Mouse (Mus musculus): ENCODE measurements around the gene Creld2.
A peak's percentile ranks its signal among the peaks of the same experiment; 100 is the strongest.
"Not testable (repeated sequence)": the region's sequence is repeated elsewhere in the genome, so short reads cannot be mapped to it uniquely, and the experiment has no call there.

The Creld2 gene

GRCm38 (mm10) chr15:88819026-88819905 is at the start of gene Creld2, which contains the start of gene Alg12:
TSS of gene Creld2 (plus strand) at chr15:88819646.
TSS of gene Alg12 (minus strand) at chr15:88819318.
- peak; percentile 99 for DNase-seq (ENCODE audit: low read depth, low spot score)

DNA sequence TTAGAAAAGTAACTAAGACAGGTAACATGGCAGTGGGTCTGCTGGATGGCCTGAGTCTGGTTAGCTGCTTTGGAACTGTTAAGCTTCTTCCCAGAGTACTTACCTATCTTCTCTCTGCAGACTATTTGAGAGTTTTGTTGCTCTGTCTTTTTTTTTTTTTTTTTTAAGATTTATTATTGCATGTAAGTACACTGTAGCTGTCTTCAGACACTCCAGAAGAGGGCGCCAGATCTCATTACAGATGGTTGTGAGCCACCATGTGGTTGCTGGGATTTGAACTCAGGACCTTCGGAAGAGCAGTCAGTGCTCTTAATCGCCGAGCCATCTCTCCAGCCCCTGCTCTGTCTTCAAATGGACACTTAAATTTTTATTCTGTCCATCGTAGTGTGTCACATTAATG is 44.8 kb upstream of the Creld2 start:
- not testable (repeated sequence) for DNase-seq (ENCODE audit: low read depth, low spot score)

GRCm38 (mm10) chr15:88792140-88792850 is 27.2 kb upstream of the Creld2 start:
- DNase-seq (ENCODE audit: low read depth, low spot score): no peak

- DNase-seq (ENCODE audit: low read depth, low spot score): not testable (repeated sequence)
These were observed 24.7 kb upstream of the Creld2 start for GRCm38 (mm10) chr15:88794729-88795128.

GRCm38 (mm10) chr15:88799950-88800371 is 19.5 kb upstream of the Creld2 start:
- no peak for DNase-seq (ENCODE audit: low read depth, low spot score)

DNA sequence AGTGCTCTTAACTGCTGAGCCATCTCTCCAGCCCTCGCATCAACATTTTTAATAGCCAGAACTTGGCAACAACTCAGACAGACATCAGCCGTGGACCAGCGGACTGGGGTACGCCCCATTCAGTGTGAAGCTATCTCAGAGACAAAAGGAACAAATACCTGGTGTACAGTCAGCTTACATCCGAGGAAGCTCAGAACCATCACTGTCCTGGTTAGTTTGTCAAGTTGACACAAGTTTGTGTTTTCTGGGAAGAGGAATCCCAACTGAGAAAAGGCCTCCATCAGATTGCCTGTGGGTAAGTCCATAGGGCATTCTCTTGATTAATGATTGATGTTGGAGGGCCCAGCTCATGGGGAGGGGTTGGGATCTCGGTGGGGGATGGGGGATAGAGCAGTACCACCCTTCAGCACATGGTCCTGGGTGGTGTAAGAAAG is 18.5 kb upstream of the Creld2 start:
- DNase-seq (ENCODE audit: low read depth, low spot score): no peak

- no peak for DNase-seq (ENCODE audit: low read depth, low spot score)
These were observed 17.5 kb upstream of the Creld2 start for GRCm38 (mm10) chr15:88801903-88802302.

- no peak for DNase-seq (ENCODE audit: low read depth, low spot score)
These were observed 17.1 kb upstream of the Creld2 start for GRCm38 (mm10) chr15:88802348-88802747.

GRCm38 (mm10) chr15:88808121-88808520 is 11.3 kb upstream of the Creld2 start:
- no peak for DNase-seq (ENCODE audit: low read depth, low spot score)

- DNase-seq (ENCODE audit: low read depth, low spot score): no peak
These were observed 9.1 kb upstream of the Creld2 start for GRCm38 (mm10) chr15:88810369-88810768.

- no peak for DNase-seq (ENCODE audit: low read depth, low spot score)
These were observed 6.2 kb upstream of the Creld2 start for GRCm38 (mm10) chr15:88813262-88813661.

DNA sequence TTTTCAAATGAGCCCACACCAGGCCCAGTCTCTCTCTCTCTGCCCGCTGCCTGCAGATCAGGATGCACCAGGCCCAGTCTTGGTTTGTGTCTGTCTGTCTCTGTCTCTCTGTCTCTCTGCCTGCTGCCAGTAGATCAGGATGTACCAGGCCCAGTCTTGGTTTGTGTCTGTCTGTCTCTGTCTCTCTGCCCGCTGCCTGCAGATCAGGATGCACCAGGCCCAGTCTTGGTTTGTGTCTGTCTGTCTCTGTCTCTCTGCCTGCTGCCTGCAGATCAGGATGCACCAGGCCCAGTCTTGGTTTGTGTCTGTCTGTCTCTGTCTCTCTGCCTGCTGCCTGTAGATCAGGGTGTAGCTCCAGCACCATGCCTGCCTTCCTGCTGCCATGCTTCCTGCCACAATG is 5.6 kb upstream of the Creld2 start:
- not testable (repeated sequence) for DNase-seq (ENCODE audit: low read depth, low spot score)

DNA sequence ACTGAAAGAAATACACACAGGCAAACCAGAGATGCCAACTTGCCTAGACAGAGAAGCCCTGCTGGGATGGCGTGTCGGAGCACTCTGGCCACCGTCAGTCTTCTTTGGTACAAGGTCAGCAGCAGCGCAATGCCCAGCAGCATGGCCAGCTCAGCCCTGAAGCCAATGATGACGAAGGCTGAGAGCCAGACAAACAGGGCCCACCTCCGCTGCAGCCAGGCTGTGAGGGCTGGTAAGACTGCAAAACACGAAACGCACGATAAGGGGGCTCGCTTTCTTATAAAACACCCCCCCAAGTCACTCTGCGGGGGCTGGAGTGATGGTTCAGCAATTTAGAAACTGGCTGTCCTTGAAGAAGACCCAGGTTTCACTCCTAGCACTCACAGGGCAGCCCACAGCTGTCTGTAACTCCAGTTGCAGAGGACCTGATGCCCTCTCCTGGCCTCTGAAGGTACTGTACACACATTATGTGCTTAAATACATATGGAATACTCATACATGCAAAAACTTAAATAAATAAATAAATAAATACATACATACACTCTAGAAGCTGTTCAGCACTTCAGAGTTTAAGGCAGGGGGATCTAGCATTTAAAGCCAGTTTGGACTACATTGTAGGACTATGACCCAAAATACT is 4.9 kb upstream of the Creld2 start:
- no peak for DNase-seq (ENCODE audit: low read depth, low spot score)

- no peak for DNase-seq (ENCODE audit: low read depth, low spot score)
These were observed 4.2 kb upstream of the Creld2 start for GRCm38 (mm10) chr15:88815196-88815700.

GRCm38 (mm10) chr15:88819906-88820303 is 459 bp downstream of the Creld2 start:
- no peak for DNase-seq (ENCODE audit: low read depth, low spot score)

GRCm38 (mm10) chr15:88821403-88821802 is 2.0 kb downstream of the Creld2 start:
- no peak for DNase-seq (ENCODE audit: low read depth, low spot score)

DNA sequence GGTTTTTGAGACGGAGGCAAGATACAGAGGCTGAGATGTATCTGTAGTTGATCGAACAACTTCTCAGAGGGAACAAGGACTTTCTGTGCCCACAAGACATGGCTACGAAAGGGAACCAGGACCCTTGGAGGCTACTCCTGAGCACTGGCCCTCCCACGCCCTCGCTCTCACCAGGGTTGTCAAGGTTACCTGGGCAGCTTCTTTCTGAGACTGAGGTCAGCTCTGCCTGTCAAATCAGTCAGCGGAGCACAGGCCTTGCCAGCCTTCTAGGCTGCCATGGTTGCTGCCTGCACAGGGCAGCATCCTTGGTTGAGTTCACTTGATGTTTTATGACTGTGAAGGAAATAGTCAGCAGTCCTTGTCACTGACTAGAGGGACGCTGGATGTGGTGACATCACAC is 3.1 kb downstream of the Creld2 start:
- DNase-seq (ENCODE audit: low read depth, low spot score): no peak

DNA sequence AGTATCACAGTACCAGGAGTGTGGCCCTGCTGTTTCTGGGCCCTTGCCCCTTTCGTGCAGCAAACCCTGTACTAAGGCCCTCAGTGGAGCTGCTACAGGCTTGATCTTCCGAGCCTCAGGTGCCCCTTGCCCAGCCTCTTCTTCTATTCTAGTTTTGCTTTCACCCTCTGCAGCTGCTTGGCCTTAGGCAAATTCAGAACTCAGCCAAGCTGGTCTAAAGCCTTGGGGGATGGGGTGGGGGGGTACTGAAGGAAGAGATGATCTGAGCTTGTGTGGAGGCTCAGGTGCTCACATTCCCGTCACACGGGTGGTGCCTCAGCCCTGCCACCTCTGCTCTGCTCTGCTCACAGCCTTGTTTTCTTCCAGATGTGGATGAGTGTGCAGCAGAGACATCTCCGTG is 3.9 kb downstream of the Creld2 start:
- DNase-seq (ENCODE audit: low read depth, low spot score): no peak

DNA sequence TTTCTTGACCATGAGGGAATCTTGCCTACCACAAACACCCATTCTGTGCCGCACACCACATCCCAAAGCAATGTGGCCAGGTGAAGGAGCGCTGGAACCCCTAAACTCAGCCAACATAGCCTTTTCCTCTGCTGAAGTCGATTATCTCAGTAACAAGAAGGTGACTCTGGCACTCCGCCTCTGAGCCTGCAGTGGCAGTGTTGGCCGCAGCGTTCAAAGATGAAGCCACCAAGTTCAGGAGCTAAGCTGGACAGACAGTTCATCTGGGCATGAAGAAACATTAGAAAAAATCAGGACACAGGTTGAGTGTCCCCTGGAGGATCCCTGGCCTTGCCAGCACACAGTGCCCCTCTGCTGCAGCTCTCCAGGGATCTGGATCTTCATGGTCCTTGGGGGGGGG is 8.0 kb downstream of the Creld2 start:
- no peak for DNase-seq (ENCODE audit: low read depth, low spot score)

DNA sequence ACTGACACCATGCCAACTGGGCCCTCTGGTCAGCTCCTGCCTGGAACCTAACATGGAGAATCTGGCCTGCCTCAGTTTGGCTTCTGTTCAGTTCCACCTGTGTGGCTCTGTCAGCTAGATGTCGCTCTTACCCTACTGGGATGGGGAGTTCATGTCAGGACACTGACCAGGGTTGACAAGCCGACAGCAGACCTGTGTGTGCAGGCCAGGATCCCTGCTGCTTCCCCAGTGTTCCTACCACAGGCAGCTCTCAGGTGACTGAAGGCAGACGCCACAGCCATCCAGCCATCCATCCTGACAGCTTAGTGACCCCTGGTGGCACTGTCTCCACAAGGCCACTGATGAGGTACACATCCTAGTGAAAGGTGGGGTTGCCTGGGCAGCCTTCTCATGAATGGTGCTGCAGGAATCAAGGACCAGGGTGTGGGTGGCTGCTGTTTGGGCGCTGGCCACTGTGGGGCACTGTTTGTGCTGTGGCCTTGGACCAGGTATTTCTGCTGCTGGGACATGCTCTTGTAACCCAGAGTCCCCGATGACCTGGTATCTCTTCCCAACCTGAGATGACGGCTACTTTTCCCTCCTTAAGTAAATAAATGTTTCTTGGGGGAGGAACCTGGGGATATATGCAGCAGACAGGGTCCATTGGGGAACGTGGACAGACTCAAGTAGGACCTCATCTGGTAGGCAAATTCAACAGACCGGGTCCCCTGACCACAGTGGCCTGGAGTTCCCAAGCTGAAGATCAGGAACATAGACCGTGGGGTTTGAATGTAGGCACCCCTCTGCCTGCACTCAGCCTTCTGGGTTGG is 8.7 kb downstream of the Creld2 start:
- no peak for DNase-seq (ENCODE audit: low read depth, low spot score)
